Mouse (Mus musculus): Measurements from ENCODE around the gene Abca12.

GRCm38 (mm10) chr1:71304588-71304987 is 110.1 kb downstream of the Abca12 start:
- TF ChIP-seq GATA1 (IDR thresholded peaks at IDR 0.05; ENCODE audit: borderline replicate concordance, low read length) = no peak
- no peak for TF ChIP-seq FLI1 (IDR thresholded peaks at IDR 0.05; ENCODE audit: low read length)

Data from megakaryocyte, embryonic 14.5 days (primary cell).